Mouse (Mus musculus): ENCODE measurements at regions not wholly inside any gene's neighbourhood (a gene's known extent, or its start where the extent isn't known, plus 50 kb on each side); places are given as distances from the start of the nearest gene placed in this dataset.

DNA sequence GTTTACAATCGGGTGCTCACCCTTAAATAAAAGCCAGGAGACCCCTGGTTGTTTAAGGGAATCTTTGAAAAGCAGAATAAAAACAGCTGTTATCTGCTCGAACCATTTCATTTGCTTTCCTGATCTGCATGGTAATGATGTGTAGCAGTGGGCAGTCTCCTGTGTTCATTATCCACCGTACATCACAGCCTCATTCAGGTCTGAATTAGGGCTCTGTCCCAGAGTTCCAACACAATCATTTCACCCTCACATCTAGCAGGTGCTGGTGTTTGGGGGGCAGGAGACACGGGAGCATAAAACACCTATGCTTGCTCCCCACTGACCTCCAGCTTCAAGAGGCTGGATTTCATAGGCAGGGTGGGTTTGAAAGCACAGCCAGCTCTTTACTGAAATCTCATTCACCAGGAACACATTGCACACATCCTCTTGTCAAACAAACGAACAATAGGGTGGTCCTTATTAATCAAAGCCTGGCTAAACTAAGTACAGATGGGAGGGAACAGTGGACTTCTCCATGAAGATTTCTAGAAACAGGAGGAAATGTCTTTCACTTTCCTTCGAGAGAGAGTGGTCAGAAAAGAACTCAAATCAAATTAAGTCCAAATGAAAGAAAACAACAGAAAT lies 368.3 kb upstream of the Adgrl2 start:
- WGBS, result 31% methylated on average over 6 of the region's 6 CpGs
- Histone ChIP-seq H3K4me3 (ENCODE audit: low read depth, low read length) (no peak overlapping the region), H3K36me3 (ENCODE audit: control insufficient read depth, insufficient read depth, low read length) (no peaks in the 10 kb centered on the region), H3K4me2 (ENCODE audit: low read depth, low read length) (peak overlapping the region; percentile 24; the same call in 1 of the 2 replicates), H3K27me3 (replicated peaks; ENCODE audit: control insufficient read depth, insufficient read depth, low read length) (no peaks in the 10 kb centered on the region), H3K9ac (ENCODE audit: low read depth, low read length) (no peak overlapping the region), H3K4me1 (ENCODE audit: control insufficient read depth, insufficient read depth, low read length) (0 out of 2 replicates have a peak, but pooled peaks cover 19% of the 10 kb centered on the region), H3K9me3 (ENCODE audit: control insufficient read depth, low read length) (no peaks in the 10 kb centered on the region), H3K27ac (replicated peaks; ENCODE audit: low read depth, low read length) (no peak overlapping the region; the same call in 1 of the 2 replicates)
- no peak for ATAC-seq (ENCODE audit: low read depth)
- no peak for DNase-seq (ENCODE audit: low spot score)

- Histone ChIP-seq H3K36me3 (ENCODE audit: control insufficient read depth, insufficient read depth, low read length) (no peaks in the 10 kb centered on the region), H3K27ac (replicated peaks; ENCODE audit: low read depth, low read length) (no peak overlapping the region), H3K4me3 (ENCODE audit: low read depth, low read length) (no peak overlapping the region), H3K9ac (ENCODE audit: low read depth, low read length) (no peak overlapping the region), H3K9me3 (ENCODE audit: control insufficient read depth, low read length) (no peaks in the 10 kb centered on the region), H3K4me2 (ENCODE audit: low read depth, low read length) (peak overlapping the region; percentile 24; the same call in 1 of the 2 replicates), H3K4me1 (ENCODE audit: control insufficient read depth, insufficient read depth, low read length) (0 out of 2 replicates have a peak, but pooled peaks cover 19% of the 10 kb centered on the region), H3K27me3 (replicated peaks; ENCODE audit: control insufficient read depth, insufficient read depth, low read length) (no peaks in the 10 kb centered on the region)
- DNase-seq (ENCODE audit: low spot score) (peak; percentile 83), ATAC-seq (ENCODE audit: low read depth) (0 out of 2 replicates have a peak, but pooled peaks have one; percentile 50)
- 43% methylated on average over 14 of the region's 14 CpGs for WGBS
Observed at GRCm38 (mm10) chr3:149357903-149358569, 367.7 kb upstream of the Adgrl2 start.

- Histone ChIP-seq H3K27ac (replicated peaks; ENCODE audit: low read depth, low read length) (no peak overlapping the region), H3K4me1 (ENCODE audit: control insufficient read depth, insufficient read depth, low read length) (0 out of 2 replicates have a peak, but pooled peaks cover 19% of the 10 kb centered on the region), H3K4me2 (ENCODE audit: low read depth, low read length) (no peak overlapping the region), H3K9ac (ENCODE audit: low read depth, low read length) (no peak overlapping the region), H3K36me3 (ENCODE audit: control insufficient read depth, insufficient read depth, low read length) (no peaks in the 10 kb centered on the region), H3K27me3 (replicated peaks; ENCODE audit: control insufficient read depth, insufficient read depth, low read length) (no peaks in the 10 kb centered on the region), H3K9me3 (ENCODE audit: control insufficient read depth, low read length) (no peaks in the 10 kb centered on the region), H3K4me3 (ENCODE audit: low read depth, low read length) (no peak overlapping the region)
- 73% methylated on average over 2 of the region's 2 CpGs for WGBS
- ATAC-seq (ENCODE audit: low read depth) (no peak), DNase-seq (ENCODE audit: low spot score) (no peak)
Observed at GRCm38 (mm10) chr3:149357121-149357520, 366.8 kb upstream of the Adgrl2 start.

GRCm38 (mm10) chr3:149355362-149355761 lies 365.0 kb upstream of the Adgrl2 start:
- Histone ChIP-seq H3K36me3 (ENCODE audit: control insufficient read depth, insufficient read depth, low read length) (no peaks in the 10 kb centered on the region), H3K27ac (replicated peaks; ENCODE audit: low read depth, low read length) (no peak overlapping the region), H3K27me3 (replicated peaks; ENCODE audit: control insufficient read depth, insufficient read depth, low read length) (no peaks in the 10 kb centered on the region), H3K4me1 (ENCODE audit: control insufficient read depth, insufficient read depth, low read length) (0 out of 2 replicates have a peak, but pooled peaks cover 19% of the 10 kb centered on the region), H3K4me3 (ENCODE audit: low read depth, low read length) (no peak overlapping the region), H3K4me2 (ENCODE audit: low read depth, low read length) (no peak overlapping the region), H3K9ac (ENCODE audit: low read depth, low read length) (no peak overlapping the region), H3K9me3 (ENCODE audit: control insufficient read depth, low read length) (no peaks in the 10 kb centered on the region)
- DNase-seq (ENCODE audit: low spot score) (no peak), ATAC-seq (ENCODE audit: low read depth) (no peak)
- 70% methylated on average over 11 of the region's 11 CpGs for WGBS

DNA sequence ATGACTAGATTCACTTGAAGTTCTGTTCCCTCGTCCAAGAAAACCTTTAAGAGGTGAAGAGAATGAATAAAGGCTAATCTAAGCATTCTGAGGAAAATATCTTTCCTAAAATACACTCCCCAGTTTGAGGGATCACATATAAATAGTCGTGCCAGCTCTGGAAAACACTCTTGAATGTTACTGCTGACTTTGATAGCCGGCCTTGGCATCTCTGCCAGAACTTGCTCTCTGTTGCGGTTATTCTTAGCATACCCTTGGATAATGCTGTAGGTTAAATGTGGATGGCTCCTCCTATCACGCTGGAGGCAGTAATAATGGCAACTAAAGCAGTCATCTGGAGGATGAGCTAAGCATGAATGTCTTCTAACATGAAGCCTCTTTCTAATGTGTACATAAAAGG lies 363.6 kb upstream of the Adgrl2 start:
- Histone ChIP-seq H3K27me3 (replicated peaks; ENCODE audit: control insufficient read depth, insufficient read depth, low read length) (no peaks in the 10 kb centered on the region), H3K4me1 (ENCODE audit: control insufficient read depth, insufficient read depth, low read length) (0 out of 2 replicates have a peak, but pooled peaks cover 19% of the 10 kb centered on the region), H3K4me3 (ENCODE audit: low read depth, low read length) (no peak overlapping the region), H3K9ac (ENCODE audit: low read depth, low read length) (no peak overlapping the region), H3K36me3 (ENCODE audit: control insufficient read depth, insufficient read depth, low read length) (no peaks in the 10 kb centered on the region), H3K9me3 (ENCODE audit: control insufficient read depth, low read length) (no peaks in the 10 kb centered on the region), H3K4me2 (ENCODE audit: low read depth, low read length) (no peak overlapping the region), H3K27ac (replicated peaks; ENCODE audit: low read depth, low read length) (no peak overlapping the region)
- 82% methylated on average over 5 of the region's 5 CpGs for WGBS
- DNase-seq (ENCODE audit: low spot score), result no peak
- no peak for ATAC-seq (ENCODE audit: low read depth)

GRCm38 (mm10) chr3:149352546-149352945 lies 362.2 kb upstream of the Adgrl2 start:
- Histone ChIP-seq H3K27me3 (replicated peaks; ENCODE audit: control insufficient read depth, insufficient read depth, low read length) (no peaks in the 10 kb centered on the region), H3K4me2 (ENCODE audit: low read depth, low read length) (no peak overlapping the region), H3K9me3 (ENCODE audit: control insufficient read depth, low read length) (no peaks in the 10 kb centered on the region), H3K9ac (ENCODE audit: low read depth, low read length) (no peak overlapping the region), H3K36me3 (ENCODE audit: control insufficient read depth, insufficient read depth, low read length) (no peaks in the 10 kb centered on the region), H3K4me3 (ENCODE audit: low read depth, low read length) (no peak overlapping the region), H3K4me1 (ENCODE audit: control insufficient read depth, insufficient read depth, low read length) (0 out of 2 replicates have a peak, but pooled peaks cover 8% of the 10 kb centered on the region), H3K27ac (replicated peaks; ENCODE audit: low read depth, low read length) (no peak overlapping the region)
- 62% methylated on average over 6 of the region's 6 CpGs for WGBS
- ATAC-seq (ENCODE audit: low read depth) (no peak), DNase-seq (ENCODE audit: low spot score) (no peak)

DNA sequence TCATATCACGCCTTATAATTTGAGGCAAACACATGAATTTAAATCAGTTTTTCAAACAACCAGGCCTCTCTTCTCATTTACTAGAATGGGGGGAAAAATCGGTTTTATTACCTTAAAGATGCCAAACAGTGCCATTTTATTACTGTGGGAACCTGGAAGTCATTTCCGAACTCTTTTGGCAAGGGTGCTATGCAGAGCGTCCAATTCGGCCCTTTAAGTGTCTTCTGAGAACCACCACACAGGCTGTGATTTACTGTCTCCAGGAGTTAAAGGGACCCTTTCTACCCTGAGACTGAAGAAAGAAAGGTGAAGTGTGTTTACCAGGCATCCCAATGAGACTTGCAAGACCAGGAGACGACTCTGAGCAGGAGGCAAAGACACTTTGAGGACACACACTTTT lies 359.4 kb upstream of the Adgrl2 start:
- Histone ChIP-seq H3K27me3 (replicated peaks; ENCODE audit: control insufficient read depth, insufficient read depth, low read length) (no peaks in the 10 kb centered on the region), H3K4me3 (ENCODE audit: low read depth, low read length) (no peak overlapping the region), H3K9me3 (ENCODE audit: control insufficient read depth, low read length) (no peaks in the 10 kb centered on the region), H3K36me3 (ENCODE audit: control insufficient read depth, insufficient read depth, low read length) (no peaks in the 10 kb centered on the region), H3K9ac (ENCODE audit: low read depth, low read length) (no peak overlapping the region), H3K4me2 (ENCODE audit: low read depth, low read length) (no peak overlapping the region), H3K27ac (replicated peaks; ENCODE audit: low read depth, low read length) (no peak overlapping the region), H3K4me1 (ENCODE audit: control insufficient read depth, insufficient read depth, low read length) (no peaks in the 10 kb centered on the region)
- DNase-seq (ENCODE audit: low spot score), result no peak
- ATAC-seq (ENCODE audit: low read depth), result no peak
- 77% methylated on average over 6 of the region's 6 CpGs for WGBS

GRCm38 (mm10) chr3:149349211-149349697 lies 358.9 kb upstream of the Adgrl2 start:
- ATAC-seq (ENCODE audit: low read depth), result no peak

More at GRCm38 (mm10) chr3:149349211-149349697, 358.9 kb upstream of the Adgrl2 start:
- H3K36me3 ChIP-seq (ENCODE audit: control insufficient read depth, insufficient read depth, low read length), result no peaks in the 10 kb centered on the region
- no peak overlapping the region for H3K4me2 ChIP-seq (ENCODE audit: low read depth, low read length)
- DNase-seq (ENCODE audit: low spot score), result peak; percentile 63
- H3K9me3 ChIP-seq (ENCODE audit: control insufficient read depth, low read length), result no peaks in the 10 kb centered on the region
- H3K27ac ChIP-seq (replicated peaks; ENCODE audit: low read depth, low read length), result no peak overlapping the region
- no peaks in the 10 kb centered on the region for H3K27me3 ChIP-seq (replicated peaks; ENCODE audit: control insufficient read depth, insufficient read depth, low read length)
- 34% methylated on average over 9 of the region's 9 CpGs for WGBS
- H3K9ac ChIP-seq (ENCODE audit: low read depth, low read length), result no peak overlapping the region
- H3K4me1 ChIP-seq (ENCODE audit: control insufficient read depth, insufficient read depth, low read length), result no peaks in the 10 kb centered on the region
- H3K4me3 ChIP-seq (ENCODE audit: low read depth, low read length), result no peak overlapping the region
